ENCODE assay signal across 7 mouse cellular contexts in the genomic region with DNA sequence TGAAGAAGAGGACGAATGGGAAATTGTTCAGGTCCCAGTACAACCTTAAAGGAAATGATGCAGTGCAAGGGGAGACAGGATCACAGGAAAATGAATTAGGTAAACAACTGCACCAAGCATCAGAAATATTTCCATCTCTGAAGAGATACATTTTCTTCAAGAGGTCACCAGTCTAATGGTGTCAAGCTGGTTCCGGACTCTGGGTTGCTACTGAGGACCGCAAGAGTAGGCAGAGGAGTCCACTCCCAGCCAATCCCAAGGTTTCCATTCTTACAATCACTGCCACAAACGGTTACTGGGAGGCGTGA. TPM values are rescaled to one million over a fixed set of nuclear protein-coding genes. Genes with fewer than 3 reads are reported as not detected.
DNase-seq lines count a peak whose midpoint lies in the region; ATAC-seq and TF ChIP-seq lines count a peak whose summit lies in the region.

No protein-coding gene starts in this region.

- H3K27me3 ChIP-seq in lung, embryonic 15.5 days: 0 out of 2 replicates have a peak, but pooled peaks cover 5% of the 10 kb centered on the region
- no peaks in the 10 kb centered on the region for H3K27me3 ChIP-seq in forebrain, embryonic 11.5 days (ENCODE audit: control insufficient read depth, insufficient read depth, low read length)
- H3K27me3 ChIP-seq in limb, embryonic 11.5 days (ENCODE audit: control insufficient read depth, insufficient read depth, low read length): no peaks in the 10 kb centered on the region
- H3K27me3 ChIP-seq in small intestine, adult 2 months (ENCODE audit: control insufficient read depth, insufficient read depth, low read length): no peaks in the 10 kb centered on the region

- TF ChIP-seq CTCF in small intestine, adult 2 months (IDR thresholded peaks at IDR 0.05; ENCODE audit: extremely low read depth, insufficient read length, insufficient replicate concordance, low read depth, low read length): no peak

- no peak for TF ChIP-seq POLR2A in small intestine, adult 2 months (IDR thresholded peaks at IDR 0.05; ENCODE audit: low read depth, low read length)

- H3K9ac ChIP-seq in lung, embryonic 15.5 days: peak overlapping the region; percentile 67; the same call in 1 of the 2 replicates
- peak overlapping the region; percentile 79; the same call in 1 of the 2 replicates for H3K9ac ChIP-seq in forebrain, embryonic 11.5 days (ENCODE audit: low read length)
- no peak overlapping the region for H3K9ac ChIP-seq in limb, embryonic 11.5 days (ENCODE audit: low read length)

- no peaks in the 10 kb centered on the region for H3K9me3 ChIP-seq in lung, embryonic 15.5 days
- H3K9me3 ChIP-seq in forebrain, embryonic 11.5 days (ENCODE audit: control insufficient read depth, low read length): no peaks in the 10 kb centered on the region
- H3K9me3 ChIP-seq in limb, embryonic 11.5 days (ENCODE audit: control insufficient read depth, low read length): no peaks in the 10 kb centered on the region

- H3K27ac ChIP-seq in lung, embryonic 15.5 days: peak overlapping the region; percentile 73; the same call in 1 of the 2 replicates
- peak overlapping the region; percentile 78; the same call in 1 of the 2 replicates for H3K27ac ChIP-seq in forebrain, embryonic 11.5 days (ENCODE audit: low read depth, low read length)
- no peak overlapping the region for H3K27ac ChIP-seq in limb, embryonic 11.5 days (replicated peaks; ENCODE audit: low read depth, low read length)
- peak overlapping the region; percentile 48 for H3K27ac ChIP-seq in small intestine, adult 2 months (ENCODE audit: insufficient read depth, low read depth, low read length)

- peaks cover 10% of the 10 kb centered on the region; the same call in 1 of the 2 replicates for H3K4me1 ChIP-seq in lung, embryonic 15.5 days
- H3K4me1 ChIP-seq in forebrain, embryonic 11.5 days (replicated peaks; ENCODE audit: control insufficient read depth, insufficient read depth, low read length): 0 out of 2 replicates have a peak, but pooled peaks cover 5% of the 10 kb centered on the region
- 0 out of 2 replicates have a peak, but pooled peaks cover 4% of the 10 kb centered on the region for H3K4me1 ChIP-seq in limb, embryonic 11.5 days (ENCODE audit: control insufficient read depth, insufficient read depth, low read length)
- H3K4me1 ChIP-seq in small intestine, adult 2 months (ENCODE audit: control insufficient read depth, insufficient read depth, insufficient read length, low read length): no peaks in the 10 kb centered on the region

- H3K4me2 ChIP-seq in lung, embryonic 15.5 days: peak overlapping the region; percentile 93
- peak overlapping the region; percentile 92 for H3K4me2 ChIP-seq in forebrain, embryonic 11.5 days (ENCODE audit: low read depth, low read length, severe bottlenecking)
- H3K4me2 ChIP-seq in limb, embryonic 11.5 days (ENCODE audit: low read depth, severe bottlenecking): peak overlapping the region; percentile 93

- H3K36me3 ChIP-seq in lung, embryonic 15.5 days: no peaks in the 10 kb centered on the region
- no peaks in the 10 kb centered on the region for H3K36me3 ChIP-seq in forebrain, embryonic 11.5 days (ENCODE audit: control insufficient read depth, insufficient read depth, low read length)
- H3K36me3 ChIP-seq in limb, embryonic 11.5 days (ENCODE audit: control insufficient read depth, insufficient read depth, low read length): no peaks in the 10 kb centered on the region
- no peaks in the 10 kb centered on the region for H3K36me3 ChIP-seq in small intestine, adult 2 months (ENCODE audit: control insufficient read depth, insufficient read depth, low read length)

- DNase-seq in lung, postnatal 4 days: no peak
- DNase-seq in forebrain, embryonic 11.5 days (ENCODE audit: low spot score): no peak
- DNase-seq in limb, embryonic 11.5 days (ENCODE audit: low spot score): no peak
- DNase-seq in cerebellum, adult 18-20 months: no peak
- DNase-seq in spleen, postnatal 10 days (ENCODE audit: low spot score in 2 of 2): no peak

- peak; percentile 59; the same call in 1 of the 2 replicates for ATAC-seq in lung, embryonic 15.5 days (ENCODE audit: borderline replicate concordance, extremely low read depth, low FRiP score, low TSS enrichment)
- peak; percentile 41 for ATAC-seq in forebrain, embryonic 11.5 days (replicated peaks; ENCODE audit: low FRiP score)
- ATAC-seq in limb, embryonic 11.5 days (ENCODE audit: insufficient number of reproducible peaks, low FRiP score, low TSS enrichment, low read depth): peak; percentile 55; the same call in 1 of the 2 replicates

- H3K4me3 ChIP-seq in lung, embryonic 15.5 days: peak overlapping the region; percentile 80
- H3K4me3 ChIP-seq in forebrain, embryonic 11.5 days (ENCODE audit: low read depth, low read length): peak overlapping the region; percentile 77
- H3K4me3 ChIP-seq in limb, embryonic 11.5 days (ENCODE audit: low read depth, low read length): peak overlapping the region; percentile 82
- peak overlapping the region; percentile 78 for H3K4me3 ChIP-seq in small intestine, adult 2 months (ENCODE audit: low read depth, low read length)

- 5% methylated on average over 5 of the region's 5 CpGs for WGBS in lung, embryonic 15.5 days
- WGBS in forebrain, embryonic 11.5 days: 5% methylated on average over 5 of the region's 5 CpGs
- 2% methylated on average over 5 of the region's 5 CpGs for WGBS in limb, embryonic 11.5 days
- 4% methylated on average over 5 of the region's 5 CpGs for WGBS in small intestine, adult 2 months

RNA-seq across cellular contexts. Expression of gene Ccser1, which starts 0.5 kb away (rescaled TPM):
- polyA plus RNA-seq in lung, embryonic 15.5 days (2015; fragmentation: Nextera tagmentation; extraction: Ambion mirVana): 8.6 and 10.2 TPM in 2 replicates
- polyA plus RNA-seq in forebrain, embryonic 11.5 days (2014; fragmentation: Nextera tagmentation; extraction: Ambion mirVana): 13.9 and 15.3 TPM in 2 replicates
- 10.8 and 13.1 TPM in 2 replicates for polyA plus RNA-seq in limb, embryonic 11.5 days (2014; fragmentation: Nextera tagmentation; extraction: Ambion mirVana)
- 1.1 and 2.4 TPM in 2 replicates for polyA plus RNA-seq in small intestine, adult 2 months (2012; rRNA removed)
